Mouse (Mus musculus) thymus, postnatal 36 days (tissue): Measurements from ENCODE around the gene Nlgn2.
"Not testable (repeated sequence)": the region's sequence is repeated elsewhere in the genome, so short reads cannot be mapped to it uniquely, and the experiment has no call there.

Experiments used
- DNase-seq, 2 experiments: peaks; one replicate each; pipeline ENCODE4 v3.0.0; 2022; ENCODE audit warnings: mixed read lengths in 2 of 2

Nlgn2 gene

GRCm38 (mm10) chr11:69863729-69864128, 26.1 kb upstream of the Nlgn2 start:
- DNase-seq: not testable (repeated sequence)

DNA sequence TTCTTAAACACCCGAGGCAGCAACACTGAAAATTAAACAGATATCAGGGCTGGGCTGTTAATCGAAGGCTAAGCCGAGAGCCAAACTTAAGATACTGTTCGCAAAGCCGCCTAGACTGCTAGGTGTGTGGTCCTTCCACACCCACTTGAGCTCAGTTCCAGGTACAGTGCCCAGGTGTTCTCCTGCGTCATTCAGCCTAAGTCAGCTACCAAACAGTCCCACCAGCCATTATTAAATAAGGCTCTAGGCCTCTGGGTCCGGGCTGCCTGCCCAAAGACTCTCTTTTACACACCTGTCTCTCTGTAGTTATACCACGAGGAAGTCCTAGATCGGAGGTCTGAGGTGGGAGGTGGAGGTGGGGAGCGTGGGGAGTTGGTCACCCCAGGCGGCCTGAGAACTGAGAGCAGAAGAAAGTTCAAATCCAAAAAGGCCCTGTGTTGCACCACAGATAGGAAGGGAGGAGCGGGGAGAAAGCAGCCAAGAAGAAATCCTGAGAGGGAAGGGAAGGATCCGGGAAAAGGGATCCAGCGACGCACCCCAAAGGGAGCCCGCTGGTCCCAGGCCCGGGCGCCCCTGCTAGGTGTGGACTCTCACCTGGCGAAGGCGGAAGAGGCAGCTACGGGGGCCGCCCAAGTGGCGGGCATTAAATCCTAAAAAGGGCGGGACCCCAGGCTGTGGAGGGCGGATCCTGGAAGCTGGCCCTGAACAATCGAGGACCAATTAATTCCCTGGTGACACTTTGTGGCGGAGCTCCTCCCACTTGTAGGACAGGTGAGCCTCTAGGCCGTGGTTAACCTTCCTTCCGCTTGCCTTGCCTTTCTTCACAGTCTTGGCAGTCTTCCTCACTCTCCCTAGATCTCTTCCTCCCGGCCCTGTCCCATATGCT, 20.8 kb upstream of the Nlgn2 start, which contains the start of gene Tnk1:
TSS of gene Tnk1 (minus strand) at position 618 of the 886 bp plus-strand sequence.
- no peak for DNase-seq

- peak; percentile 66 to 71 for DNase-seq
These were observed 17.8 kb upstream of the Nlgn2 start for GRCm38 (mm10) chr11:69855347-69855746.

- DNase-seq: no peak
These were observed 17.1 kb upstream of the Nlgn2 start for GRCm38 (mm10) chr11:69854680-69855079.

- DNase-seq: peak in 1 of 2 experiments; percentile 36
These were observed 16.4 kb upstream of the Nlgn2 start for GRCm38 (mm10) chr11:69853994-69854393.

- peak; percentile 37 to 61 for DNase-seq
These were observed 13.2 kb upstream of the Nlgn2 start for GRCm38 (mm10) chr11:69850754-69851153.

- no peak for DNase-seq
These were observed 12.3 kb upstream of the Nlgn2 start for GRCm38 (mm10) chr11:69849884-69850283.

DNA sequence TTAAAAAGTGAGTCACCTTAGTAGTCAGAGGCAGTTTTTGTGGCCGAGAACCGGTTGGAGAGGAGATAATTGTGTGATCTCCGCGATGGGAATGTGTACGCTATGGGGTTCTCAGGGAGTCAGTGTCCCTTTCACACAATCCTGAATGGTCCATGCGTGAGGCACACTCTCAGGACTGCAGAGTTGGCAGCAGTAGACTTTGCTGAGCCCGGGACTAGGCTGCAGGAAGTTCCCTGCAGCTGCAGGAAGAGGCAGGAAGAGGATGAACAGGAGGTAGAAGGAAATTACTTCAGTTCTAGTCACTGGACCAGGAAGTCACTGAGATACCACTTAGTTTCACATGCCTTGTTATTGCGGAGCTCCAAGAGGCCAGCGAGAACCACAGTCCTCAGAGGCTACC, 11.5 kb upstream of the Nlgn2 start:
- no peak for DNase-seq

- no peak for DNase-seq
These were observed 10.4 kb upstream of the Nlgn2 start for GRCm38 (mm10) chr11:69848021-69848420.

DNA sequence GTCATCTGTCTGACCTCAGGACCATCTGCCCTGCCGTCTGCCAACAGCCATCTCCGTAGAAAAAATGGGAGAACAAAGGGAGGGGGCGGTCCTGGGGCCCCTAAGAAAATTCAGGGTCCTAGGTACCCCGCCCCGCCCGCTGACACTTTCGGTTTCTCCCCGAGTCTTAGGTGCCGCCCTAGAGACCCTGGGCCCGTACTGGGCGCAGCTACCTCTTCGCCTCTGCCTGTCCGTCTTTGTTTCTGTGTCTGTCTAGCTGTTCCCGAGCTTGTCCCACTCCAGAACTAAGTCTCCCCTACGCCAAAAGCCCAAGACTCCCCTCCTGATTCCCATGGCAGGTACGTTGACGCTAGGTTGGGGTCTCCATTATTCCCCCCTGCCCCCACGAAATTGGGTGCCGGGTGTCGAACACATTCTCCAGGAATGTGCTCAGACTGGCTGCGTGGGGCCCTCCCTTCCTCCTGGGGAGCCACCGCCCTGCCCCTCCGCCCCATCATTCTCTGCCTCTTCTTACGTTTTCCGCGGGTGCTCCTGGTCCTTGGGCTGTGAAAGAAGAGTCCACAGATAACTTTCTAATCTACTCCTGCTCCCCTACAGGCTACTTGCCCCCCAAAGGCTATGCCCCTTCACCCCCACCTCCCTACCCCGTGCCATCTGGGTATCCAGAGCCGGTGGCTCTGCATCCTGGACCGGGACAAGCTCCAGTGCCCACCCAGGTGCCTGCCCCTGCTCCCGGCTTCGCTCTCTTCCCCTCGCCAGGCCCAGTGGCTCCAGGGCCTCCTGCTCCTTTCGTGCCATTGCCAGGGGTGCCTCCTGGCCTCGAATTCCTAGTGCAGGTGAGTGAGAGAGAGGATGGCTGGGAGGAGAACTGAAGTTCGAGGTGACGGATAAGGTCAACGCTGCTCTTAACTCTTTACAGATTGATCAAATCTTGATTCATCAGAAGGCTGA, 9.4 kb upstream of the Nlgn2 start:
- peak in 1 of 2 experiments; percentile 47 for DNase-seq

DNA sequence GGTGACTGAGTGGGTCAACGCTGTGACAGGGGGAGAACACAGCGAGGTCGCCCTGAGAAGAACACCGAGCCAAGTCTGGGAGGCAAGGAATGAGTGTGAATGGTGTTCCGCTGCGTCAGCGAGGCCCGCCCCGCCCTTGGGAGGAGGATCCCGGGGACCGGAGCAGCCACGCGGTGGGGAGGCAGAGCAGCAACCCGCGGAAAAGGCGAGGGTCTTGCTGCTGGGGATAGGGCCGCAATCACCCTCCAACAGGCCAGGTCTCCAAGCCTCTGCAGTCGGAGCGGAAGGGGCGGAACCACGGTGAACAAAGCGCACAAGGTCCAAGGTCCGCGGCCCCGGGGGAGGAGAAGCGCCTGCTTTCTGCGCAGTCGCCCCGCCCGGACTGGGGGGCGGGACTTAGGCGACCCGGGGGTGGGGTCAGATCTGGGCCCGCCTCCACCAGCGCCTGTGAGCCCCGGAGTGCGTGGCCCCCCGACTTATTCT, 8.7 kb upstream of the Nlgn2 start, which contains the start of gene Plscr3:
TSS of gene Plscr3 (plus strand) at position 179 of the 483 bp plus-strand sequence.
- DNase-seq: peak; percentile 94 to 96

DNA sequence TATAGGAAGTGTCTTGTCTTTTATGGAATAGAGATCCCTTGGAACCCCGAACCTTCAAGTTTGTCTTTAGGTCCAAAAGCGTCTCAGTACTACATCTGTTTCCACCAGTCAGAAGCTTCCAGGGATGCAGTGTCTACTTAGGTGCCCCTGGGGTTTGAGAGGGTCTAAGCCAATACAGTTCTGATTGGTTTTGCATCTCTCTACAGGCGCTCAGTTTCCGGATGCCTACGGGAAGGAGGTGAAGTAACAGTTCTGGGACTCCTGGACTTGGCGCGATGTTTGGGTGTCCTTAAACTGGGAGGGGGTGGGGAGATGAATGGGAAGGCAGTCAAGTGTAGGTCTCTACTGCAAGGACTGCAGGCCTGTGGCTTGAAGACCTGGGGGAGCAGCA, 1.1 kb upstream of the Nlgn2 start:
- no peak for DNase-seq

DNA sequence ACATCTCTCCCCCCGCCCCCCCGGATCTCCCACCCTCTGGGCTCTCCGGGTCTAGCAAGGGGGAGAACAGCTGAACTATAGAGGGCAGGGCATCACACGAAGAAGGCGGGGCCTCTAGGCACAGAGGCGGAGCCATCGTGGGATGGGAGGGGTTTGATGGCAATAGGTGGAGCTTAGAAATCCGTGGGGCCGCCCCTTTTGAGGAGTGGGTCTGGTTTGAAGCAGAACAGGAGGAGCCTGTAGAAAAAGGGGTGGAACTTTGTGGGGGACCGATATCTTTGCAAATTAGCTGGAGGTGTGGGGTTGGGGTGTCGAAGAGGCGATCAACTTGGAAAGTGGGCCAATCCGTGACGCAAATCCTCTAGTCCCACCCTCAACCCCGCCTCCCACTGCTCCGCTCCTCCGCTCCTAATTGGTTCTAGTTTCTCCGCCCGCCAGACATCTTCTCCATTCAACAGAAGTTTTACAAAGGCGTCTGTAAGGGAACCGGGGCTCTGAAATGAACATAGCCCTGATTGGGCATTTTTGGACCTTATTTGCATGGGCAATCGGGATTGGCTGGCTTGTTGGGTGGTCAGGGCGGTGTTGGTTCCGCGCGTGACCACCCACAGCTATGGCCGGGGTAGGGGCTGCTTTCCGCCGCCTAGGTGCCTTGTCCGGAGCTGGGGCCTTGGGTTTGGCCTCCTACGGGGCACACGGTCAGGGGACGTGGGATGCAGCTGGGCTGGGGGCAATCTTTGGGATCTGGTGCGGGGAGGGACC, 549 bp upstream of the Nlgn2 start, which contains the start of gene Tmem256:
TSS of gene Tmem256 (plus strand) at position 563 of the 762 bp plus-strand sequence.
- peak; percentile 88 to 91 for DNase-seq

GRCm38 (mm10) chr11:69836703-69837576, 644 bp downstream of the Nlgn2 start:
- peak; percentile 26 to 54 for DNase-seq

DNA sequence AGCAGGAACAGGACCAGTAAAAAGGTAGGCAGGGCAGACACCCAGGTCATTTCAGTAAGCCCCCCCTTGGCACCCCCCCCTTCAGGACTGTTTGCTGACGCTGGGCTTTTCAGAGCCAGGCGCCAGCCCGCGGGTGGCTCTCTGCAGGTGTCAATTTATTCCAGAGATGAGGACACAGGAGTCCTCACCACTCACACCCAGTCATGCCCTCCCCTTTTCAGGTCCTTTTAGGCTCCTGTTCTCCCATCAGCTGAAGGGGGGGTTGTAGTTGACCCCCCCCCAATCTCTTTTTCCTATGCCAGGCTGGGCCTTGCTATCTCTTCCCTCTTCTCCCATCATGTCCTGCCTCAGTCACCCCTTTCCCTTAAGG, 1.6 kb downstream of the Nlgn2 start:
- DNase-seq: no peak

DNA sequence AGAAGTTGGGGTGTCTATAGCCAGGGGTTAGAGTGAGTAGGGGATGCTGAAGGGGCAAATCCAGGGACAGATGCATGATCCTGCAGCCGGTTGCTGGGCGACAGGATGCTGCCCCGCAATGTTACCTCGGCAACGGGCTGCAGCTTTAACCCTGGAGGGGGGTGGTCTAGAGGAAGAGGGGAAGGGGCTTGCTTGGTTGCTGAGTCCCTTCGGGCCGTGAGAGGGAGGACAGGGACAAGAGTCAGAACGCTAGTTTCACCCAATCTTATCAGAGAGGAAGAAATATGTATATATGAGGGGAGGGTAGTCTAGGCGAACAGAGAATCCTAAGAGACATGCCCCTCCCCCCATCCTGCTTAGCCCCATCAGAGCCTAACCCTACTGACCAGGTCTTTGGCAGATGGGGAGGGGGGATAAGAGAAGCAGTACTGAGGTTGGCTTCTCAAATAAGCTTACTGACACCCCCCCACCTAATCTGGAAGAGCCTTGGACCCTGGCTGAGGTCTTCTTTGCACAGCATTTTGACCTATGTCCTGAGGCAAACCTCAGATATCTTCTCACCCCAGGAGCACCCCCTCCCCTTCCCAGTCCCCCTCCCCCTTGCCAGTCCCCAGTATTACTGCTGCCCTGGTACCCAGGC, 2.1 kb downstream of the Nlgn2 start:
- DNase-seq: no peak

DNA sequence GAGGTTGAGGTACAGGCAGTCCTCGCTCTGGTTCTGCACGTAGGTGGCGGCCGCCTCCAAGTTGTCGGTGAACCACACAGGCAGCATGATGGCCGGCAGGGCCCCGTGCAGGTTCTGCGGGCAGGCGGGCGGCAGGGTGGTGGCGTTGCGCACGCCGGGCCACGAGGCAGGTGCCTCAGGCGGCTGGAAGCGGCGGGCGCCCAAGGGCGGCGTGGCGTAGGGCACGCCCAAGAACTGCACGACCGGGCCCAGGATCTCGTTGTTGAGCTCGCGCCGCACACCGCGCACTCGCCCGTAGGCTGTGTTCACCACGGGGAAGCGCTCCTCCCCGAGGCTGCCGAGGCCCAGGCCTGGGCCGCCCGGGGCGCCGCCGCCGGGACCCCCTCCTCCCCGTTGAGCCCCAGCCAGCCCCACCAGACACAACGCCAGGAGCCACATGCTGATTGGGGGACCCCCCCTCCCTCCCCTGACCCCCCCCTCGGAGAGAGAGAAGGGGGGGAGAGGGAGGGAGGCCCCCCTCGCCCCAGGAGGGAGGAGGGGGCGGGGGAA, 3.5 kb downstream of the Nlgn2 start:
- peak; percentile 60 to 73 for DNase-seq

- DNase-seq: no peak
These were observed 4.0 kb downstream of the Nlgn2 start for GRCm38 (mm10) chr11:69833554-69833953.

GRCm38 (mm10) chr11:69828832-69829231, 8.8 kb downstream of the Nlgn2 start:
- DNase-seq: no peak

GRCm38 (mm10) chr11:69823456-69823855, 14.1 kb downstream of the Nlgn2 start:
- DNase-seq: no peak
